Mouse (Mus musculus) cerebellum, adult 2 months (tissue): Measurements from ENCODE around the gene Depdc7.

ENCODE experiments used
- CTCF ChIP-seq: fragments of 200-500 bp; IDR thresholded peaks from 2 replicates; pipeline ENCODE4 v1.5.1; 2011; ENCODE audit warnings: low read depth, mild to moderate bottlenecking, control low read depth, low read length, moderate library complexity, borderline replicate concordance; ENCODE audit not compliant: insufficient read depth
- POLR2A ChIP-seq: fragments of 200-500 bp; IDR thresholded peaks from 2 replicates; pipeline ENCODE4 v1.6.1; 2011; ENCODE audit warnings: low read length, control low read depth, borderline replicate concordance; ENCODE audit not compliant: insufficient read depth

DNA sequence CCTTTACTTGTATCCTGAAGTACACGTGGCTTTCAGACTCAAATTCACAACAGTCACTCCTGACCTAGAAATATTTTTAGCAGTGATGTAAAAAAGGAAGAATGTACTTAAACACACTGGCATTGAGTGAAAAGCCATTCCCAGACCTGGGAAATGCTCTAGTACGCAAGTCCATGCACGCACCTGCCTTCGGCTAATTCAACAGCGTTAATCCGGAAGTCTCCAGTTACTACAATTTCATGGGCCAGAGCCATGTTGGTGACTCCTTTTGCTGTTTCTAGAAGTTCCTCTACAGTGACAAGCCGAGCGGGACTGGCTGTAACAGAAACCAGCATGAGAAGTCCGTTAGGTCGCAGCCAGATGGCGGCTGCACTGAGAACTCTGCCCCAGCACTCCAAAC, 43.0 kb downstream of the Depdc7 start:
- TF ChIP-seq POLR2A (no peak), CTCF (no peak)
